ENCODE assay signal across 9 mouse cellular contexts in the genomic region with DNA sequence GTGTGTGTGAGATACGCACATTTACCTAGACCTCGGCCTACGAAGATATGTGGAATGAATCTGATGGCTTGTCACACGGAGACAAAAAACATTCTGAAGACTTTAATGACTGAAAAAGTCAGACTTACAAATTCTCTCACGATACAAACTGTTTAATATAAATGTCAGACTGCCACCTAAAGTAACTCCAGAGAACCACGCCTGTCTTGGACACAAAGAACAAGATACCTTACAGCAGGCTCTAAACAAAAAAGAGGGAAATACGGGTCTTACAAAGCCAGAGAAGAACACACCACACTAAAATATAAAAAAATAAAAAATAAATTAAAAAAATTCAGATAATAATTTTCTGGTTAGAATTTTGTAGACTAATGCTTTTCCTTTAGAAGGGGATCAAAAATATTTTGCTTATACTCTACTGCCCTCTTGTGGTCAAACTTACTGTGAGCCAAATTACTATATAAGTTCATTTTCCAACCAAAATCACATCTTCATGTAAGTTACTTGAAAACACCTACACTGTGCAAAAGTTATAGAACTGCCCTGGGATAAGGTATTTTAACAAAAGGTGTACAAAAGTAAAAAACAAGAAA. TPM values are rescaled to one million over a fixed set of nuclear protein-coding genes. Genes with fewer than 3 reads are reported as not detected.
DNase-seq lines count a peak whose midpoint lies in the region; ATAC-seq and TF ChIP-seq lines count a peak whose summit lies in the region.
"Had no signal": no experiment of that assay in that cellular context is flagged by ENCODE, and none has a peak within 500 bp of the region (broad histone marks: within the 10 kb centered on the region; RNA-seq: fewer than 3 reads in every experiment).

No protein-coding gene starts in this region.

- H3K9me3 ChIP-seq in heart, embryonic 10.5 days = no peaks in the 10 kb centered on the region
- no peaks in the 10 kb centered on the region for H3K9me3 ChIP-seq in lung, postnatal 0 days (ENCODE audit: low read length)
- H3K9me3 ChIP-seq: midbrain, embryonic 12.5 days had no signal

- intact Hi-C loops in heart, postnatal 36 days (cut with DNase I) = loop anchor here (1.0 to 5.0 kb wide), 2 partner anchors 148 to 274 kb away; a partner anchor contains a TSS

- peak; percentile 61 for DNase-seq in heart, adult 8-10 months (ENCODE audit: low spot score)
- no peak for DNase-seq in heart, embryonic 10.5 days (ENCODE audit: low spot score)
- peak; percentile 77 for DNase-seq in lung, postnatal 0 days (ENCODE audit: low spot score)
- no peak for DNase-seq in lung, adult 18-20 months
- DNase-seq in c-Kit-positive CD71-positive TER-119-negative erythroid progenitor cells, embryonic 14.5 days (ENCODE audit: low read depth) = peak; percentile 49
- DNase-seq in retina, adult 2 months (ENCODE audit: low read depth, low spot score) = peak; percentile 42
- no peak for DNase-seq in heart, postnatal 36 days
- DNase-seq in right cerebral cortex, postnatal 10 days (ENCODE audit: low spot score in 2 of 2) = no peak

- H3K4me1 ChIP-seq in heart, embryonic 10.5 days = no peaks in the 10 kb centered on the region; the same call in 1 of the 2 replicates
- no peaks in the 10 kb centered on the region for H3K4me1 ChIP-seq in lung, postnatal 0 days (ENCODE audit: insufficient read depth, low read depth, low read length)

- H3K27ac ChIP-seq in heart, embryonic 10.5 days = no peak overlapping the region
- no peak overlapping the region for H3K27ac ChIP-seq in lung, postnatal 0 days (ENCODE audit: low read length)
- H3K27ac ChIP-seq: midbrain, embryonic 12.5 days had no signal

- H3K36me3 ChIP-seq in heart, embryonic 10.5 days = peaks cover 41% of the 10 kb centered on the region
- H3K36me3 ChIP-seq in lung, postnatal 0 days (ENCODE audit: insufficient read depth, low read length) = peaks cover 4% of the 10 kb centered on the region; the same call in 1 of the 2 replicates

- peak; percentile 61 for TF ChIP-seq CTCF in lung, postnatal 0 days (IDR thresholded peaks at IDR 0.05)

- TF ChIP-seq EP300 in lung, postnatal 0 days (IDR thresholded peaks at IDR 0.05) = no peak

- no peak overlapping the region for H3K9ac ChIP-seq in lung, postnatal 0 days (replicated peaks; ENCODE audit: low read depth)
- H3K9ac ChIP-seq: midbrain, embryonic 12.5 days had no signal

- ATAC-seq in lung, postnatal 0 days = no peak

- H3K27me3 ChIP-seq in heart, embryonic 10.5 days (ENCODE audit: insufficient read depth, poor library complexity, severe bottlenecking) = no peaks in the 10 kb centered on the region
- H3K27me3 ChIP-seq in lung, postnatal 0 days (replicated peaks; ENCODE audit: insufficient read depth, low read length) = no peaks in the 10 kb centered on the region
- H3K27me3 ChIP-seq: midbrain, embryonic 12.5 days had no signal

- no peak overlapping the region for H3K4me2 ChIP-seq in lung, postnatal 0 days (replicated peaks; ENCODE audit: low read depth, low read length)
- H3K4me2 ChIP-seq: midbrain, embryonic 12.5 days had no signal

- WGBS in heart, embryonic 10.5 days = 72% methylated on average over 7 of the region's 7 CpGs
- 64% methylated on average over 7 of the region's 7 CpGs for WGBS in lung, postnatal 0 days

- no peak overlapping the region for H3K4me3 ChIP-seq in heart, embryonic 10.5 days
- H3K4me3 ChIP-seq in lung, postnatal 0 days (ENCODE audit: low read depth, low read length) = no peak overlapping the region
- H3K4me3 ChIP-seq: midbrain, embryonic 12.5 days had no signal

RNA-seq across cellular contexts. Expression of a gene that starts 42.8 kb away (rescaled TPM):
- 10 to 100 TPM; 23.1 to 31.5 (median 27.0) TPM for total RNA-seq in heart, adult 8-10 months (2022)
- polyA plus RNA-seq in heart, embryonic 10.5 days (2016; fragmentation: Nextera tagmentation; extraction: Ambion mirVana) = 43.4 and 46.3 TPM in 2 replicates
- 44.7 and 47.3 TPM in 2 replicates for polyA plus RNA-seq in lung, postnatal 0 days (2015; fragmentation: Nextera tagmentation; extraction: Ambion mirVana)
- total RNA-seq in heart, postnatal 36 days (2021) = 10 to 100 TPM; 26.2 to 27.4 TPM

RNA-seq across cellular contexts. Expression of a gene that starts 55.5 kb away (rescaled TPM):
- 10 to 100 TPM; 24.4 to 30.3 (median 26.0) TPM for total RNA-seq in heart, adult 8-10 months (2022)
- polyA plus RNA-seq in heart, embryonic 10.5 days (2016; fragmentation: Nextera tagmentation; extraction: Ambion mirVana) = 51.8 and 53.9 TPM in 2 replicates
- 95.8 and 107 TPM in 2 replicates for polyA plus RNA-seq in lung, postnatal 0 days (2015; fragmentation: Nextera tagmentation; extraction: Ambion mirVana)
- total RNA-seq in heart, postnatal 36 days (2021) = 10 to 100 TPM; 29.8 to 30.4 TPM

Comparison
In these comparisons a context has a peak if more than half of its experiments do, and no peak if none do; other contexts are left out.
1. DNase-seq: peak in heart, adult 8-10 months (single experiment), lung, postnatal 0 days (single experiment), c-Kit-positive CD71-positive TER-119-negative erythroid progenitor cells, embryonic 14.5 days (single experiment) and retina, adult 2 months (single experiment); none in heart, embryonic 10.5 days (single experiment), lung, adult 18-20 months (0 of 2), heart, postnatal 36 days (0 of 2) and right cerebral cortex, postnatal 10 days (0 of 2).